Mouse (Mus musculus): ENCODE measurements around the gene Tmem56. TPM values are rescaled to one million over a fixed set of nuclear protein-coding genes. Genes with fewer than 3 reads are reported as not detected.

Tmem56 gene
- polyA plus RNA-seq, 1 experiment from 2014 or later: 0.45 TPM

DNA sequence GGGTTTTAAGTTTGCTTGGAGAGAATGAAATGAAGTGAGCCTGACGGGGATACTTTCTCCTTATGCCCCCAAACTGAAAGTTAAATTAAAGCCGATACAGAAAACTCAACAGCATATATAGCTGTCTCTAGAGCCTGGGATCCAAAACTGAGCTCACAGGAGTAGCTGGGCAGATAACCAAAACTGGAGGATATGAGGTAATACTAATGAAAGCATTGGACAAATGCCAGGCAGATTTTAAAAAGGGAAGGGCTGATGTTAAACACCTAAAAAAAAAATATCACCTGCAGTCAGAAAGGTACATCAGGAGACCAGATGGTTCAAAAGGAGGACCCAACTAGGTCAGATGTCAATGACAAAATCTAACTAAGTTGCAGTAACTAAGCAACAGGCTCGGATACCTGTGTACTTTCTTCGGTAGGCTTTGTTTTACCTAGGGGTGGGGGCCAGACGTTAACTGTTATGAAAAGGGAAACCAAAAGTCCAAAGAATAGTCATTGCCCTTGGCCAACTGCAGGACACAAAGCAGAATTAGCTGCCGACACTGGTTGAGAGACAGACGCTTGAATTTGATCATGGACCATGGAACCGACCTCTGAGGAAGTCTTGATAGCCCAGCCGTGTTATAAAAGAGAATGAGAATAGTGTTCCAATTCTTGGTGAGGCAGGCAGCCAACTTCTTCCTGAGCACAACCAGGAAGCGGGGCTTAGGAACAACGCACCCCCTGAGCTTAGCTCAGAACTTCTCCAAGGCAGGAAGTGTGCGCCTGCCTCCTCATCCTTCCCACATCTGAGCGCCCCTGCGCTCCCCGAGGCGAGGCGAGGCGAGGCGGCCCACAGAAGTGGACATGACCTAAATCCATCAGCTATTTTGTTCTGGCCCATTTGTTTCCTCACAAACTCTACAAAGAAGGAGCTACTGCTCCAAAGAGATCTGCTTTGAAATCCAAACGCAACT is 24.1 kb downstream of the Tmem56 start:
- ATAC-seq (replicated peaks; ENCODE audit: extremely low read depth, insufficient read depth, low FRiP score): no peak; the same call in 1 of the 2 replicates
- Histone ChIP-seq H3K4me1 (ENCODE audit: control insufficient read depth, insufficient read depth, low read length) (peaks cover 5% of the 10 kb centered on the region; the same call in 1 of the 2 replicates), H3K4me2 (ENCODE audit: low read depth, low read length) (0 out of 2 replicates have a peak overlapping the region, but pooled peaks have one; percentile 6), H3K4me3 (ENCODE audit: low read length) (no peak overlapping the region), H3K36me3 (ENCODE audit: control insufficient read depth, insufficient read depth) (no peaks in the 10 kb centered on the region), H3K27ac (ENCODE audit: low read length) (no peak overlapping the region), H3K9ac (ENCODE audit: low read length) (no peak overlapping the region), H3K27me3 (ENCODE audit: control insufficient read depth, insufficient read depth, low read length) (peaks cover 20% of the 10 kb centered on the region), H3K9me3 (replicated peaks; ENCODE audit: control insufficient read depth, low read length) (no peaks in the 10 kb centered on the region)
- WGBS: 56% methylated on average over 20 of the region's 20 CpGs

DNA sequence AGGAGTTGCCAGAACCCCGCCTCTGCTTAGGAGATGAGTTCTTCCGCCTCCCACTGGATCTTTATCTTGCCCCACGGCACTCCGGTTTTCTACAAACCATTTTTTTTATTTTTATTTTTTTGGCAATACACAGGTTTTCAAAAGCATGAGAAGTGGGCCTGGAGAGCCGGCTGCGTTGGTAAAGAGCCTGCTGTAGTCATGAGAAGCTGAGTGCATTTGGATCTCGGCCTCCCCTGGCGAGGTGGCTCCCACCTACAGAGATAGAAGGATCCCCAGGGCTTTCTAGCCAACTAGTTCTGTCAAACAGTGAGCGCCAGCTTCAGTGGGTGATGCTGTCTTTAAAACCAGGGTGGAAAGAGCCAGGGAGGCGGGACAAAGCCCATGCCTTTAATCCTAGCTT is 25.5 kb downstream of the Tmem56 start:
- ATAC-seq (replicated peaks; ENCODE audit: extremely low read depth, insufficient read depth, low FRiP score): no peak
- no peaks in the 10 kb centered on the region for H3K36me3 ChIP-seq (ENCODE audit: control insufficient read depth, insufficient read depth)

DNA sequence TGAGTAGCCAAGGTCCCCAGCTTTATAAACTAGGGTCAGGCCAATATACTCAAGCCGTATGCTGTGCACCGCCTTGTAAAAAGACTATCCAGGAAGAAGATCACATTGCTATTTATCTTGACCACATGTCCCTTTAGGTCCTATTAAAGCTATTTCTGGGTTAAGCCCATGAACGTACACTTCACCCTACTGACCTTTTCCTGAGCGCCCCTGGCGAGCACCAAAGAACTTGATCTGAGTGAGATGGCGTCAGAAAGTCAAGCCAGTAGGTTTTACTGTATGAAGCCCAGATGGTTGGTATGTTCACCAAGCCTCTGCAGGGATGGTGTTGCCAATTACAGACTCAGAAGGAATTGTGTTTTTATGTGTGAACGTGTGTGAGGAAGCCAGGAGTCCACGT is 26.8 kb downstream of the Tmem56 start:
- ATAC-seq (replicated peaks; ENCODE audit: extremely low read depth, insufficient read depth, low FRiP score): no peak
- 0 out of 2 replicates have a peak, but pooled peaks cover 2% of the 10 kb centered on the region for H3K4me1 ChIP-seq (ENCODE audit: control insufficient read depth, insufficient read depth, low read length)
- 82% methylated on average over 8 of the region's 8 CpGs for WGBS

More for the DNA sequence above, 25.5 kb downstream of the Tmem56 start:
- no peak overlapping the region for H3K27ac ChIP-seq (ENCODE audit: low read length)
- H3K27me3 ChIP-seq (ENCODE audit: control insufficient read depth, insufficient read depth, low read length): peaks cover 16% of the 10 kb centered on the region
- peaks cover 5% of the 10 kb centered on the region; the same call in 1 of the 2 replicates for H3K4me1 ChIP-seq (ENCODE audit: control insufficient read depth, insufficient read depth, low read length)
- H3K4me2 ChIP-seq (ENCODE audit: low read depth, low read length): no peak overlapping the region
- 79% methylated on average over 10 of the region's 10 CpGs for WGBS
- H3K9me3 ChIP-seq (replicated peaks; ENCODE audit: control insufficient read depth, low read length): no peaks in the 10 kb centered on the region
- H3K4me3 ChIP-seq (ENCODE audit: low read length): no peak overlapping the region
- no peak overlapping the region for H3K9ac ChIP-seq (ENCODE audit: low read length)

DNA sequence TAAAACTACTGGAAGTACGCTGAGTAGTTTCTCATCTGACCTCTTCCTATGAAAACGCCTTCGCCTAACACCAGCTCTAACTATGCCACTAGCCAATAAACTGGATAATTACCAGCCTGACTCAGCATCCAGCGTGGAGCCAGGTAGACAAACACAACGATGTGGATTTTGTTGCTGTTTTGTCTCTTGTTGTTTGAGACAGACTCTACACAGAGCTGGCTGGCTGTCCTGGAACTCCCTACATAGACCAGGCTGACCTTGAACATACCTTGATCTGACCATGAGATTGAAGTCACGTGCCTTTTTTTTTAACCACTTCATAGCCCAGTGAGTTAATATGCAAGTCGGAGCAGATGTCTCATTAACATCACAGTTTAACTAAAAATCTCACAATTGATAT is 27.4 kb downstream of the Tmem56 start:
- Histone ChIP-seq H3K4me1 (ENCODE audit: control insufficient read depth, insufficient read depth, low read length) (0 out of 2 replicates have a peak, but pooled peaks cover 2% of the 10 kb centered on the region), H3K27ac (ENCODE audit: low read length) (no peak overlapping the region), H3K4me3 (ENCODE audit: low read length) (no peak overlapping the region), H3K9ac (ENCODE audit: low read length) (no peak overlapping the region), H3K9me3 (replicated peaks; ENCODE audit: control insufficient read depth, low read length) (no peaks in the 10 kb centered on the region), H3K36me3 (ENCODE audit: control insufficient read depth, insufficient read depth) (no peaks in the 10 kb centered on the region), H3K27me3 (ENCODE audit: control insufficient read depth, insufficient read depth, low read length) (peaks cover 7% of the 10 kb centered on the region; the same call in 1 of the 2 replicates), H3K4me2 (ENCODE audit: low read depth, low read length) (no peak overlapping the region)
- no peak for ATAC-seq (replicated peaks; ENCODE audit: extremely low read depth, insufficient read depth, low FRiP score)
- WGBS: 83% methylated on average over 7 of the region's 7 CpGs

More for the DNA sequence above, 26.8 kb downstream of the Tmem56 start:
- Histone ChIP-seq H3K4me2 (ENCODE audit: low read depth, low read length) (no peak overlapping the region), H3K27ac (ENCODE audit: low read length) (no peak overlapping the region), H3K27me3 (ENCODE audit: control insufficient read depth, insufficient read depth, low read length) (peaks cover 12% of the 10 kb centered on the region), H3K9me3 (replicated peaks; ENCODE audit: control insufficient read depth, low read length) (no peaks in the 10 kb centered on the region), H3K36me3 (ENCODE audit: control insufficient read depth, insufficient read depth) (no peaks in the 10 kb centered on the region), H3K9ac (ENCODE audit: low read length) (no peak overlapping the region), H3K4me3 (ENCODE audit: low read length) (no peak overlapping the region)

DNA sequence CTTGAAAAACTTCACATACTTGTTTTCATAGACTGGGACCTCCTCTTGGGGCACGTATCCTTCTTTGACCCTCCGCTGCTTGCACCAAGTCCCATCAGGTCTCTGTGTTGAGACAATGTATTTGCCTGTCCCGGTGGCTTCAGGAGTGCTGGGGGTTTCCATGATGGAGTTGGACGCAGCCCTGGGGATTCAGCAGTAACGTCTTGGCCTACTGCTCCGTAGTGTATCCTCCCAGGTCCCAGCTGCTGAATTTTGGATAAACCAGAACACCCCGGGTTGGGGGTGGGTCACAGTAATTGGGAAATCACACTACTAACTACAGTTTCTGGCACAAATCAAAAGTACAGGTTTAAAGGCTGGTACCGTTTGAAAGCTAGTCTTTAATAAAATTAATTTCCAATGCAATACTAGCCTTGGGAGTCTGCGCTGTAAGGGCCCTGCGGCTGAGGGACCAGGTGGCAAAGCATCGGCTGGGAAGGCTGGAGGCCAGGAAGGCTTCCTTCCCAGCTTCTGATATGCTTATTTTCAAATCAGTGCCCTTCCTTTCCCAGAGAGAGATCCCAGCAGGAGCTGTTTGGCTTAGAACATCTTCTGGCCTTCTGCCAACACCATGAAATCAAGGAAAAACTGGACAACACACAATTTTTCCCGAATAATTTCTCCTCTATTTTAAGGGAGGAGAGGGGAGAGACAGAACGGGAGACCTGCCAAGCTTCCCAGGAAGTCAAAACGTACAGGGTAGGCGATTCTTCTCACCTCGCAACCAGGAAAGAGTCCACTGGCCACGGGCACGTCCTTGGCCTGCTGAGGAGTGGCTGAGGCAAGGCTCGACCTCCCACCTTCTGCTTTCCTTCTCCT is 32.1 kb downstream of the Tmem56 start:
- no peaks in the 10 kb centered on the region for H3K4me1 ChIP-seq (ENCODE audit: control insufficient read depth, insufficient read depth, low read length)
- no peaks in the 10 kb centered on the region for H3K27me3 ChIP-seq (ENCODE audit: control insufficient read depth, insufficient read depth, low read length)
- no peak for ATAC-seq (replicated peaks; ENCODE audit: extremely low read depth, insufficient read depth, low FRiP score)
- H3K9ac ChIP-seq (ENCODE audit: low read length): no peak overlapping the region
- WGBS: 69% methylated on average over 19 of the region's 19 CpGs
- H3K36me3 ChIP-seq (ENCODE audit: control insufficient read depth, insufficient read depth): no peaks in the 10 kb centered on the region
- H3K4me2 ChIP-seq (ENCODE audit: low read depth, low read length): no peak overlapping the region
- no peak overlapping the region for H3K4me3 ChIP-seq (ENCODE audit: low read length)
- no peaks in the 10 kb centered on the region for H3K9me3 ChIP-seq (replicated peaks; ENCODE audit: control insufficient read depth, low read length)
- H3K27ac ChIP-seq (ENCODE audit: low read length): no peak overlapping the region

DNA sequence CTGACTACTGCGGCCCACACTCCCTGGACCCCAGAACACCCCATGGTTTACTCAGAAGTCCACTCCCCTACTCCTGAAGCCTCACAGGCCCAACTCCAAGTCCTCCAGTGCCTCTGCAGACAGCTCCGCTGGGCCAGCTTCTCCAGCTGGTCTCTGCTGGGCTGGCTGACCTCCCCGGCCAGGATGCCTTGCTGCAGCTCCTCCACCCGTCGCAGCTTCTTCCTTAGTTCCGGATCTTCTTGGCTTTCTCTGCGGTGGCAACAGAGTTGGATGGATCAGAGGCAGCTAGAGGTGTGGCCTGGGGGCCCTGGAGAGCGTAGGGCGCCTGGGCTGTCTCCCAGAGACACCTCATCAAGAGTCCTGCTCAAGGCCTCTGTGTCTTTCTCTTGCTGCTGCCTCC is 32.9 kb downstream of the Tmem56 start:
- Histone ChIP-seq H3K4me1 (ENCODE audit: control insufficient read depth, insufficient read depth, low read length) (no peaks in the 10 kb centered on the region), H3K4me2 (ENCODE audit: low read depth, low read length) (no peak overlapping the region), H3K9me3 (replicated peaks; ENCODE audit: control insufficient read depth, low read length) (no peaks in the 10 kb centered on the region), H3K27ac (ENCODE audit: low read length) (no peak overlapping the region), H3K9ac (ENCODE audit: low read length) (no peak overlapping the region), H3K27me3 (ENCODE audit: control insufficient read depth, insufficient read depth, low read length) (no peaks in the 10 kb centered on the region), H3K36me3 (ENCODE audit: control insufficient read depth, insufficient read depth) (no peaks in the 10 kb centered on the region), H3K4me3 (ENCODE audit: low read length) (no peak overlapping the region)
- WGBS: 84% methylated on average over 9 of the region's 9 CpGs
- ATAC-seq (replicated peaks; ENCODE audit: extremely low read depth, insufficient read depth, low FRiP score): no peak

DNA sequence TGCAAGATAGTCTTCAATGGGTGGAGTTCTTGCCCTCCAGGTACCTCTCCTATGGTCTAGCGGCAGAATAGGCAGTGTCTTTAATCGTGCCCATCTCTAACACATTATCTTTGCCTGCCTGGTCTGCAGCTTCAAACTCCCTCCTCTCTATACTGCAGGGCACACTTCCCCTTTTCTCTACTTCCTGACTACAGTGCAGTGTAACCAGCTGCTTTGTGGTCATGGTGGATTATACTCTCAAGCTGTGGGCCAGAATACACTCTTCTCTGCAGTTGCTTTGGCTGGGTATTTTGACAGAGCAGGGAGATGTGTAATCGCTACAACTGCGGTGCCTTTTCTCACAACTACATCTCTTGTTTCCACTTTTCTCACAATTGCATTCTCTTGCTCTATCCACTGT is 40.0 kb downstream of the Tmem56 start:
- no peaks in the 10 kb centered on the region for H3K36me3 ChIP-seq (ENCODE audit: control insufficient read depth, insufficient read depth)
- H3K4me2 ChIP-seq (ENCODE audit: low read depth, low read length): no peak overlapping the region
- H3K4me1 ChIP-seq (ENCODE audit: control insufficient read depth, insufficient read depth, low read length): no peaks in the 10 kb centered on the region
- H3K9me3 ChIP-seq (replicated peaks; ENCODE audit: control insufficient read depth, low read length): no peaks in the 10 kb centered on the region
- H3K4me3 ChIP-seq (ENCODE audit: low read length): no peak overlapping the region
- ATAC-seq (replicated peaks; ENCODE audit: extremely low read depth, insufficient read depth, low FRiP score): 0 out of 2 replicates have a peak, but pooled peaks have one; percentile 49
- 82% methylated on average over 4 of the region's 4 CpGs for WGBS
- no peak overlapping the region for H3K9ac ChIP-seq (ENCODE audit: low read length)
- no peaks in the 10 kb centered on the region for H3K27me3 ChIP-seq (ENCODE audit: control insufficient read depth, insufficient read depth, low read length)
- H3K27ac ChIP-seq (ENCODE audit: low read length): no peak overlapping the region; the same call in 1 of the 2 replicates

DNA sequence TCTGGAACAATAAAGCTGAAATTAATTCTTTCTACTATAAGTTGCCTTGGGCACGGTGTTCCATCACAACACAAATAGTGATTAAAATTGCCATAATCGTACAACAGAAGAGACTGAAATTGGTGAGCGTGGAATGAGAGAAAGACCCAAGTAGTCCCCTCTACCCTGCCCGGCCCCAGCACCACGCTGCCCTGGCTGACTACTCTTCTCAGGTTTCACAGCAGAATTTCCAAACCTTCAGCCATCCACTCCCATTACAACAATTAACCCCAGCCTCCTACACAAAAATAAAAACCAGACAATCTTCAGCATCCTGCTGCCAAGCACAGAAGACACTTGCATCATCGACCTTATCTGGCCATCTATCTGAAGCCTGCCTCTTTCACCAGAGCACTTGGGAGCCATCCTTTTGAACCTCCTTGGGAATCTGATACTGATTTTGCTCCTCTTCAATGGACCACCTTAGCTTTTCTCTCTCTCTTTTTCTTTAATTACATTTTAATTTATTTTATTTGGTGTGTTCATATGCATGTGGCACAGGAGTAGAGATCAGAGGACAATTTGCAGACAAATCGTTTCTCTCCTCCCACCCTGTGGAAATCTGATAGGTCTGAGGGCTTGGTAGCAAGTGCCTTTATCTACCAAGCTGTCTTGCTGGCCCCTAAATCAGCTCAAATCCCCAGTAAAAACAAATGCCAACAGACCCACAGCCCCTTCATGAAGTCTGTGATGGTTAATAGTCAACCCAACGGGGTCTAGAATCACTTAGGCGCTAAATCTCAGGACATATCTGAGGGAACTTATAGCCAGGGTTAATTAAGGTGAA is 40.6 kb downstream of the Tmem56 start:
- Histone ChIP-seq H3K27ac (ENCODE audit: low read length) (no peak overlapping the region), H3K4me2 (ENCODE audit: low read depth, low read length) (no peak overlapping the region), H3K9me3 (replicated peaks; ENCODE audit: control insufficient read depth, low read length) (no peaks in the 10 kb centered on the region), H3K4me3 (ENCODE audit: low read length) (no peak overlapping the region), H3K4me1 (ENCODE audit: control insufficient read depth, insufficient read depth, low read length) (no peaks in the 10 kb centered on the region), H3K27me3 (ENCODE audit: control insufficient read depth, insufficient read depth, low read length) (no peaks in the 10 kb centered on the region), H3K9ac (ENCODE audit: low read length) (no peak overlapping the region), H3K36me3 (ENCODE audit: control insufficient read depth, insufficient read depth) (no peaks in the 10 kb centered on the region)
- no peak for ATAC-seq (replicated peaks; ENCODE audit: extremely low read depth, insufficient read depth, low FRiP score)
- 64% methylated on average over 9 of the region's 9 CpGs for WGBS

Data from heart, embryonic 16.5 days (tissue).